Mouse (Mus musculus) limb, embryonic 13.5 days (tissue): ENCODE results near the gene Lta. TPM values are rescaled to one million over a fixed set of nuclear protein-coding genes. Genes with fewer than 3 reads are reported as not detected.
A peak's percentile ranks its signal among the peaks of the same experiment; 100 is the strongest.

ENCODE experiments used
- ATAC-seq: fragments of 200-750 bp; cut with Nextera tagmentation; 2 replicates; pipeline ENCODE4 v1.8.0; 2017; ENCODE audit warnings: low read depth, moderate number of reproducible peaks, moderate TSS enrichment; ENCODE audit not compliant: low FRiP score
- H3K27ac ChIP-seq: fragments of 300-500 bp; sonication (generic); 2 replicates; pipeline ENCODE4 v1.5.1; 2015; ENCODE audit warnings: inconsistent platforms, mild to moderate bottlenecking, moderate library complexity
- H3K27me3 ChIP-seq: fragments of 300-500 bp; sonication (generic); 2 replicates; pipeline ENCODE4 v1.6.1; 2015; ENCODE audit warnings: mild to moderate bottlenecking, inconsistent platforms
- H3K36me3 ChIP-seq: fragments of 300-500 bp; sonication (generic); 2 replicates; pipeline ENCODE4 v1.6.1; 2015; ENCODE audit warnings: inconsistent platforms, mild to moderate bottlenecking, moderate library complexity
- H3K4me1 ChIP-seq: fragments of 300-500 bp; sonication (generic); 2 replicates; pipeline ENCODE4 v1.6.1; 2015; ENCODE audit warnings: inconsistent platforms
- H3K4me2 ChIP-seq: fragments of 300-500 bp; sonication (generic); replicated peaks from 2 replicates; pipeline ENCODE4 v1.6.1; 2015; ENCODE audit warnings: inconsistent platforms, mild to moderate bottlenecking, moderate library complexity
- H3K4me3 ChIP-seq: fragments of 300-500 bp; sonication (generic); 2 replicates; pipeline ENCODE4 v1.5.1; 2015; ENCODE audit warnings: moderate library complexity, mild to moderate bottlenecking, inconsistent platforms
- H3K9ac ChIP-seq: fragments of 300-500 bp; sonication (generic); 2 replicates; pipeline ENCODE4 v1.6.1; 2015; ENCODE audit warnings: mild to moderate bottlenecking, inconsistent platforms
- H3K9me3 ChIP-seq: fragments of 300-500 bp; sonication (generic); 2 replicates; pipeline ENCODE4 v1.6.1; 2016; ENCODE audit warnings: inconsistent platforms
- WGBS: fragments of 180-500 bp; shearing (Covaris S2); methylation state at CpG from one replicate; pipeline ENCODE4 v1.1.7; 2015; 5-methylcytosine and 5-hydroxymethylcytosine counted together
- polyA plus RNA-seq: library from polyadenylated mRNA; unstranded; fragments of >200 nt; fragmentation: Nextera tagmentation; extraction: Ambion mirVana; gene quantifications from 2 replicates; pipeline ENCODE4 v1.2.1, GENCODE M21; 2015

Gene Lta
- polyA plus RNA-seq, 1 experiment from 2014 or later = not detected

DNA sequence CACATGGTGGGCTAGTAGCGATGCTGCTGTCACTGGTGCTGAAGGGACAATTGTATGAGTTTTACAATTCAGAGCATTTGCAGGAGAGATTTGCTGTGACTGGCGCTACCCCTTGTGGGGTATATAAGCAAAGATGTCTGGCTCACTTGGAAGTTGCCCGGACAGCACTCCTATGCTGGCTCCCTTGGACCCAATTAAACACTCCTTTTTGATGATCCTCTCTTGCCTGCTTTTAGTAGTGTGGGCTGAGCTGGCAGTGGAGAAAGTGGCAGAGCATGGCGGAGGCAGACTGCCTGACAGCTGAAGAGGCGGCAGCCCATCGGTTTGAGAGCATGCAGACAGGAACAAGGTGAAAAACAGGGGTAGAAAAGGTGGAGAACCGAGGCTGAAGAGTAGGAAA, 37.4 kb downstream of the Lta start:
- Histone ChIP-seq H3K27me3 (no peaks in the 10 kb centered on the region), H3K4me3 (no peak overlapping the region), H3K27ac (no peak overlapping the region), H3K36me3 (peaks cover 2% of the 10 kb centered on the region; the same call in 1 of the 2 replicates), H3K4me1 (peaks cover 15% of the 10 kb centered on the region), H3K9me3 (no peaks in the 10 kb centered on the region), H3K9ac (no peak overlapping the region; the same call in 1 of the 2 replicates), H3K4me2 (no peak overlapping the region)
- ATAC-seq = no peak
- WGBS = 85% methylated on average over 7 of the region's 7 CpGs

DNA sequence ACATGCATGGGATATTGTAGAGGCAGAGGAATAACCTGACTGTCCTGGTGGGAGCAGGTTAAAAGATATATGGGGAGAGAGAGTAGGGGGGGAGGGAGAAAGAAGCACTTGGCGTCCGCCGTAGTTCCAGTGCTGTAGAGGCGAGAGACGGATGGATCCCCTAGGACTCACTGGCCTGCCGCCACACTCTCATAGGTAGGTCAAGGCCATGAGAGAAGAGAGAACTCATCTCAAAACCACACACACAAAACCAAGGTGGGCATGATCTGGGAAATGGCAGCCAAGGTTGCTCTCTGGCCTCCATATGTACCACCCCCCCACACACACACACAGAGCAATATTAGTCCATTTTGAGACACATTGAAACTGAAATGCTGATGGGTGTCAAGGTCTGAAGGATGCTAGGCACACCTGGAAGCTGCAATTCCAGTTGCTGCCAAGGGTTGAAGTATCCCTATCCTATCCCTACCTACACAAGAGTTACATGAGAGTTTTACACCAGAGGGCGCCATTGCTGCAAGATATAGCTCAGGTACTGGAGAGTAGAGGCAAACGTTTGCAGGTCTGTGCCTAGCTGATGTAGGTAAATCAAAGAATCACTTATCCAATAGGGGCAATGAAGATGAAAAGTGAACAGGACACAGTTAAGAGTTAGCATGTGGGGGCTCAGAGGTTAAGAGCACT, 38.7 kb downstream of the Lta start:
- Histone ChIP-seq H3K9me3 (no peaks in the 10 kb centered on the region), H3K4me1 (peaks cover 28% of the 10 kb centered on the region), H3K4me3 (peak overlapping the region; percentile 100; the same call in 1 of the 2 replicates), H3K36me3 (peaks cover 15% of the 10 kb centered on the region), H3K27me3 (no peaks in the 10 kb centered on the region), H3K9ac (peak overlapping the region; percentile 64; the same call in 1 of the 2 replicates), H3K27ac (peak overlapping the region; percentile 95), H3K4me2 (peak overlapping the region; percentile 65)
- ATAC-seq = no peak
- WGBS = 72% methylated on average over 8 of the region's 8 CpGs

DNA sequence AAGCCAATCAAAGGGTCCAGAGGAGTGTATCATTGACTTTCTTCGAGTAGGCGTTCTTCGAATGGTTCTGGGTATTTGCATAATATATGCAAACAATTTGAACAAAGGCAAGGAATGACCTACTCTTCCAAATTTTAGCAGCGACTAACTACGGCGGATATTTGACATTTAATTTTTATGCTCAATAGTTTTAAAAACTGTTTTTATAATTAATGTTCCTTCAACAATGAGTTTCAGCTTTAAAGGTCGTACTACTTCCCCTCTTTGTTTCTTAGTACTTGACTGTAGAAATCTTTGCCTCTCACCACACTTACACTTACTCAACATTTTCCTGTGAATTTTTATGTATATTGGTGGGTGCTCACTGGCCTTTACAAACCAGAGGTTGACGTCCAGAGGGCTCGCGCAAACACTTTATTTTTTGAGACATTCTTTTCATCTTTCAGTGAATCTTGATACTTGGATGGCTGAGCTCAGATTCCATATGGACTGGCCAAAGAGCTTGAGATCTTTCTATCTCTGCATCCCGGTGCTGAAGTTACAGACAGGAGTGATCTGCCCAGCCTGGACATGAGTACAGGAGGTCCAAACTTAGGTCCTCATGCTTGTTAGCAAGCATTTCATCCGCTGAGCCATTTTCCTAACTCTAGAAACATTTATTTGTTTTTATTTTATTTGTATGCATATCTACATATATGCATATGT, 39.5 kb downstream of the Lta start:
- Histone ChIP-seq H3K9me3 (no peaks in the 10 kb centered on the region), H3K4me3 (peak overlapping the region; percentile 100), H3K27ac (peak overlapping the region; percentile 95), H3K4me1 (peaks cover 33% of the 10 kb centered on the region), H3K9ac (peak overlapping the region; percentile 64), H3K27me3 (no peaks in the 10 kb centered on the region), H3K36me3 (peaks cover 24% of the 10 kb centered on the region), H3K4me2 (peak overlapping the region; percentile 65)
- 24% methylated on average over 12 of the region's 12 CpGs for WGBS
- no peak for ATAC-seq

DNA sequence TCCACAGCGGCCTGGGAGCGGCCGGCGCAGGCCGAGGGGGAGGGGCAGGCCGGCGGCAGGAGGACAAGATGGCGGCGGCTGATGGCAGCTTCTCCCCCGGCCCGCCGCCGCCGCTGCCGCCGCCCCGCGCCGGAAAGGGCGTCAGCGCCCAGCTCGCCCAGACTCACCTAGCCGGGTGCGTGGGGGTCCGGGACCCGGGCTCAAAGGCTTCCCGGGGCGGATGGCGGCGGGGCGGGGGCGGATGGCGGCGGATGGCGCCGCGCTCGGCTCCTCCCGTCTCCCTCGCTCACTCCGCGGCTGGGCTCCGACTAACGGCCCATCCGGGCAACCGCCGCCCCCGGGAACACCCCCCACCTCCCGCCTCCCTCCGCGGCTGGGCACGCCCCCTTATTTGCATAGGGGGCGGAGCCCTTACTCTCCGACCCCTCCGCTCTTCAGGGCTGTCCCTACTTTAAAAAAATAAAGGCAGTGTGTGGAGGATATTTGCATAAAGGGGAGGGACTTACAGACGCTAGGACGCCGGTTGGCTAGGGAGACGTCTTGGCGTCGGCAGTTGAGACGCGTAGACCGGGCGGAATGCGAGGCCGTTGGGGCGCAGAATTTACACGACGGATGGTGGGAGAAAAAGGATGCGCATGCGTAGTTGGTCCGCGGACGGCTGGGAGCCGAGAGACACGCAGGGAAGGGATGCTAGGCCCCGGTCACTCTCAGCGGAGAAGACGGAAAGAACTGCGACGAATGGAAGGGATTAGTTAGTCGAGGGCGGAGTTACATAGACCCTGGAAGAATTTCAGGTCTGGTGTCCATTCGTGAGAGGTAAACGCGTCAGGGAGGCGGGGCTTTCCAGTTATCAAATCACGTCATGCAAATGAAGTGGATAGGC, 40.3 kb downstream of the Lta start, which contains the start of gene Prrc2a:
Gene Prrc2a, minus strand, starts transcription at position 330 of the 883 bp plus-strand sequence.
- Histone ChIP-seq H3K9ac (peak within 1 kb of the TSS; percentile 100), H3K9me3 (no peaks in the 10 kb centered on the region), H3K27ac (peak within 1 kb of the TSS; percentile 95), H3K4me1 (peaks cover 33% of the 10 kb centered on the region), H3K4me3 (peak within 1 kb of the TSS; percentile 100), H3K27me3 (no peaks in the 10 kb centered on the region), H3K4me2 (peak within 1 kb of the TSS; percentile 99), H3K36me3 (peaks cover 32% of the 10 kb centered on the region)
- under 1% methylated on average over 72 of the region's 89 CpGs for WGBS
- peak; percentile 98 for ATAC-seq

DNA sequence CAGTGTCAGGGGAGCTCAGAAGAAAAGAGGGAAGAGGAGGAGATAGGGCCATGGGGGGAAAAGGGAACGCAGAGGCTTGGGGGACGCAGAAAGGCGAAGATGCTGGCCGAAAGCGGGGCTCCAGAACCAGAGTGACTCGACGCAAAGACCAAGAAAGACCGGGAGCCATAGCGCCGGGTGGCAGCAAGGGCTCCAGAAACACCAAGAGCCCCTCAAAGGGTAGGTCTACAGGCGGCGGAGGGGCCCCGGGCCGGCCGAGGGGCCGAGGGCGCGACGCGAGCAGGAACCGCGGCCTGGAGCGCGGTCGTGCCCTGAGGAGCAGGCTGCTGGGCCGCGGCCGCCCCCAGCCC, 41.0 kb downstream of the Lta start:
- peak overlapping the region; percentile 95 for H3K27ac ChIP-seq
- no peak for ATAC-seq
- H3K9ac ChIP-seq = peak overlapping the region; percentile 100
- H3K4me2 ChIP-seq = peak overlapping the region; percentile 99
- H3K36me3 ChIP-seq = peaks cover 38% of the 10 kb centered on the region
- H3K9me3 ChIP-seq = no peaks in the 10 kb centered on the region
- H3K4me3 ChIP-seq = peak overlapping the region; percentile 100
- under 1% methylated on average over 17 of the region's 28 CpGs for WGBS
- no peaks in the 10 kb centered on the region for H3K27me3 ChIP-seq
- peaks cover 33% of the 10 kb centered on the region for H3K4me1 ChIP-seq

DNA sequence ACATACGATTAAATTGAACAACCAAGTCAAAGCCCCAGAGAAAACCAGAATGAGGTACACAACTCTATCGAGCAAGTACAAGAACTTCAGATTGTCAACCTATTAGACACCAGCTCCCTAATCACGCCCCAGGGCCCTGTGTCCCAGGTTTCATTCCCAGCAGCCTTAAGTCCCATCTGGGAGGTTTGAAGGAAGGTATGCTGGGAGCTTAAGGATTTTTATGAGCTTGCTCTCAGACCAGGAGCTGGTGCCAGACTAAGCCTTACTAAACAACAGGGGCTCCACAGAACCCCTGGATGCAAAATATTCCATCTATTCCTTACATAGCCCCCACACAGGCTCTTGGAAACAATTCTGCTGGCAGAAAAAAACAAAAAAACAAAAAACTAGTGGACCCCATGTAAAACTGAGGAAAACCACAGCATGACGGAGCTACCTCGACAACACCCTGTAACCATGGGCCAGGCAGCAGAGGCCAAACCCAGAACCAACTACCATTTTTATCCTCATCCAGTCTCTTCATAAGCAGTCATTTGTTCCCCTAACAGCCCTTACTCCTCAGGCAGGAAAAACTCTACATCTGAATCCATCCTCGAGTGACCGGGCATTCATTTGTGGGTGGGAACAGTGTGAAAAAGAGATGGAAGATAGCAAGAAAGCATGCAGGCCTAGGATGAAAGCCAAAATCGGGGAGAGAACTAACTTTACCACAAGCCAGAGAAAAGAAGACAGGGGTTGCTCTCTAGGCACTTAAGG, 41.6 kb downstream of the Lta start:
- peak overlapping the region; percentile 100 for H3K4me3 ChIP-seq
- peaks cover 45% of the 10 kb centered on the region for H3K36me3 ChIP-seq
- H3K4me1 ChIP-seq = peaks cover 33% of the 10 kb centered on the region
- peak overlapping the region; percentile 95 for H3K27ac ChIP-seq
- H3K9me3 ChIP-seq = no peaks in the 10 kb centered on the region
- no peaks in the 10 kb centered on the region for H3K27me3 ChIP-seq
- 9% methylated on average over 8 of the region's 8 CpGs for WGBS
- peak overlapping the region; percentile 99 for H3K4me2 ChIP-seq
- peak overlapping the region; percentile 100 for H3K9ac ChIP-seq
- ATAC-seq = no peak

DNA sequence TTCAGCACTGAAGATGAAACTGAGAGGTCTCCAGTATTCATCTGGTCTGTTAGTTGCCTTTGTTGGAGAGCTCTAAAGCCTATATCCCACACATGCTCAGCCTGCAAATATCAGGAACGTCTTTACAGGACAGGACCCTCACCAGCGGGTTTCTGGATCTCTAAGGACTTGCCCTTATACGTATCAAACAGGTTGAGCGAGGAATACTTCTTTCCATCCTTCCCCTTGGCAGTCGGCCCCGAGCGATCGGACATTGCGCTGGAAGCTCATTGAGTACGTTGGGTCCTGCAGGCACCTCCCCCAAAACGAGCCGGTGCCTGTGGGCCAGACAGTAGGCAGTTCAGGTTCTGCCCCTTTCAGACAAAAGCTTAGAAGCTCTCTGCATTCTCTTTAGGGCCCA, 42.4 kb downstream of the Lta start:
- H3K9me3 ChIP-seq = no peaks in the 10 kb centered on the region
- no peaks in the 10 kb centered on the region for H3K27me3 ChIP-seq
- H3K4me3 ChIP-seq = peak overlapping the region; percentile 100
- peaks cover 52% of the 10 kb centered on the region for H3K36me3 ChIP-seq
- peaks cover 33% of the 10 kb centered on the region for H3K4me1 ChIP-seq
- WGBS = 53% methylated on average over 12 of the region's 12 CpGs
- H3K27ac ChIP-seq = no peak overlapping the region
- peak overlapping the region; percentile 100 for H3K9ac ChIP-seq
- no peak for ATAC-seq
- H3K4me2 ChIP-seq = peak overlapping the region; percentile 99

DNA sequence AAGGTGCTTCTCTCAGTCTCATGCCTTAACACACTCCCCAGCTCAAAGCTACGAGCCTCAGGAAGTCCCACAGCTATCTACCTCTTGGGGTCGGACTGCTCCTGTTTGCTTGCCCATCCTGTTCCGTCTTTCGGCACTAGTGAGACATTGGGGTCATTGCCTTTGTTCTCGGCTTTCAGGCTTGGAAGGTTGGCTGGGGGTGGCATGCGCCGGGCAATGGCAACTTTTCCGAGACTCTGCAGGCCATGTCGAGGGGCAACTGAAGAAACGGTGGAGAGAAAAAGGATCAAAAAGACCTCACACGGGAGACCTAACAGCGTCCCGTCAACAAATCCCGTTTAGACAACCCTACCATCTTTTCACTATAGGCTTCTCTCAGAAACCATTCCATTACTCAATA, 43.0 kb downstream of the Lta start:
- ATAC-seq = no peak
- Histone ChIP-seq H3K27me3 (no peaks in the 10 kb centered on the region), H3K9me3 (no peaks in the 10 kb centered on the region), H3K36me3 (peaks cover 58% of the 10 kb centered on the region), H3K4me3 (peak overlapping the region; percentile 100; the same call in 1 of the 2 replicates), H3K4me2 (peak overlapping the region; percentile 99), H3K9ac (peak overlapping the region; percentile 100), H3K4me1 (peaks cover 33% of the 10 kb centered on the region), H3K27ac (no peak overlapping the region)
- WGBS = 78% methylated on average over 14 of the region's 14 CpGs

DNA sequence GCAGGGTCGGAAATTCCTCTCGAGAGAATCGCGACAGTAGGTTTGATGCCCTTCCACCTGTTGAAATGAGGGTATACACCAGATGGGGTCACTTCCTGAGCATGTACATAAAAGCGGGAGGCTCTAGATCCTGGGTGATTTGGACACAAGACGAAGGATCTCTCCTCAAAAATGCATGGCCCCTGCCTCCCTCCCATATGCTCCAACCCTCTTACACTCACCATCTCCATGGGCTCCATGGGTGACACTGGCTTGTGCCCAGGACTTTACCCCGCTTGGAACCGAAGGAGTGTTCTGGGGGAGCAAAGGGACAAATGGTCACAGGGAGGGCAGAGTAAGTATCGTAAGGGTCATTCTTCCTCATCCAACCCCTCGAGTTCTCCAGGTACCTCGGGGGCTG, 43.7 kb downstream of the Lta start:
- ATAC-seq = no peak
- Histone ChIP-seq H3K4me1 (peaks cover 32% of the 10 kb centered on the region), H3K4me2 (no peak overlapping the region), H3K9ac (no peak overlapping the region), H3K27ac (no peak overlapping the region), H3K27me3 (no peaks in the 10 kb centered on the region), H3K36me3 (peaks cover 65% of the 10 kb centered on the region), H3K9me3 (no peaks in the 10 kb centered on the region), H3K4me3 (0 out of 2 replicates have a peak overlapping the region, but pooled peaks have one; percentile 100)
- WGBS = 85% methylated on average over 11 of the region's 11 CpGs

DNA sequence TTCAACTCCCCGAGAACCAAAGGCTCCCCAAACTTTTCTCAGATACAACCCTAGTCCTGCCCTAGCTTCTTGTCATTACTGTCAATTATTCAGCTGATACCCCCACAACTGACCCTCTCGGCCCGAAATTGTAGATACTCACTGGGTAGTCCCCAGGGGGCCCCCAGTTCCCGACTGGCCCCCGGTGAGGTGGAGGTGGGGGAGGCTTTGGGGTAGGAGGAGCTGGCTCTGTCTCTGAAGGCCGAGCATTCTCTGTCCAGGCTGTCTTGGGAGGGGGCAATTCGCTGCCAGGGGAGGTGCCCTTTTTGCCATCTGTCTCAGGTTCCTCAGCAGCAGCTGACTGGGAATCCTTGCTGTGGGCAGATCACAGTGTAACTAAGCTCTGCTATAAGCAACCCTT, 45.5 kb downstream of the Lta start:
- no peaks in the 10 kb centered on the region for H3K9me3 ChIP-seq
- no peaks in the 10 kb centered on the region for H3K27me3 ChIP-seq
- no peak overlapping the region for H3K27ac ChIP-seq
- H3K4me2 ChIP-seq = no peak overlapping the region
- ATAC-seq = no peak
- no peak overlapping the region for H3K4me3 ChIP-seq
- WGBS = 91% methylated on average over 7 of the region's 7 CpGs
- peaks cover 83% of the 10 kb centered on the region for H3K36me3 ChIP-seq
- peaks cover 30% of the 10 kb centered on the region for H3K4me1 ChIP-seq
- H3K9ac ChIP-seq = no peak overlapping the region

DNA sequence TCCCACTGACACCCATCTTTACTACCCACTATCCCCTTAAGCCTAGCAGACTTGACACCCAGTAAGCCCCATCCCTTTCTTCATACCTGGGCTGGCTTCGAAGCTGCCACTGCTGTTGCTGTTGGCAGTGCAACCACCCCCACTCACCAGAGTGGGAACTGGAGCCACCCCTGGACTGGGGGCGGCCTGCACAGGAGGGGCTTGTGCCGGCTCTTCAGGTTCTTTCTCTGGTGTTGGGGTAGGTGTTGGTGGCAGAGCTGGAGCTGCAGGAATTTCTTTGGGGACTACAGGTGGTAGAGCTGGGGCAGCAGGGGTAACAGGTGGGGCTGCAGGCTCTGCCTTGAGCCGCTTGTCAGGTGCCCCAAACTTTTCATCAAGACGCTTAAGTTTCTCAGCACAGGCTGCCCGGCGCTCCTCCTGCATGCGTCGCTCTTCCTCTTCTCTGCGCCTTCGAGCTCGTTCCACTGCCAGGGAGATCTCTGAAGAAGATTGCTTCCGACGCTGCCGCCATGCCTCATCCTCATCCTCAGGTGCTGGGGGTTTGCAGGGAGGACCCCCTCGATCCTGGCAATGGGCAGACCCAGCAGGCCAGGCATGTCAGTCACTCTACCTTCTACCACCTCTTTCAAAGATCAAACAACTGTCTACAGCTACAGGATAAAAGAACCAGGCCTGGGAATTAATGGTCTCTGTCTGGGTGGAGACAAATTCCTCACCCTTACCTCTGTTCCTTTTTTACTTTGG, 46.1 kb downstream of the Lta start:
- Histone ChIP-seq H3K4me2 (no peak overlapping the region), H3K27ac (no peak overlapping the region), H3K9ac (no peak overlapping the region; the same call in 1 of the 2 replicates), H3K4me3 (no peak overlapping the region), H3K36me3 (peaks cover 89% of the 10 kb centered on the region), H3K9me3 (no peaks in the 10 kb centered on the region), H3K4me1 (peaks cover 33% of the 10 kb centered on the region), H3K27me3 (no peaks in the 10 kb centered on the region)
- 95% methylated on average over 16 of the region's 16 CpGs for WGBS
- ATAC-seq = no peak
